Mouse (Mus musculus): ENCODE results near the gene Asic2.

The Asic2 gene

GRCm38 (mm10) chr11:80882229-80882810, 1085.9 kb downstream of the Asic2 start:
- no peak for DNase-seq

DNA sequence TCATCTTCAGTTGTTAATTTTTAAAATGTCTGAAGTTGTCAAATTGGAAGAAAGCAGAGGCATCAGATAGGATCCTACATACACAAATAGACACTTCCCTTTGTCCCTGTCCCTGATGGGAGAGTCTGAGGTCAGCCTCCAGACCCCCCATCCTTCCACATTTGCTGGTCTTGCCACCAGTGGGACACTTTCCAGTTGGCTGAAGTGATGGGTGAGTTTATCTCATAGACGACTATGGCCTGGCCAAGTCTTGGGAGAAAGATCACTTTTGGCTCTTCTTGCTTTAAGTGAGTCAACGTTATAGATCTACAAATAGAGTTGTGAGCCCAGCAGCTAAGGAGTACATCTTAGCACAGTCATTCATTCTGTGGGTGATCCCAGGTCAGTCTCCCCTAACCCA, 1090.2 kb downstream of the Asic2 start:
- no peak for DNase-seq

GRCm38 (mm10) chr11:80877131-80877651, 1091.1 kb downstream of the Asic2 start:
- DNase-seq = peak; percentile 42

GRCm38 (mm10) chr11:80872509-80873474, 1095.5 kb downstream of the Asic2 start:
- DNase-seq = peak; percentile 47

DNA sequence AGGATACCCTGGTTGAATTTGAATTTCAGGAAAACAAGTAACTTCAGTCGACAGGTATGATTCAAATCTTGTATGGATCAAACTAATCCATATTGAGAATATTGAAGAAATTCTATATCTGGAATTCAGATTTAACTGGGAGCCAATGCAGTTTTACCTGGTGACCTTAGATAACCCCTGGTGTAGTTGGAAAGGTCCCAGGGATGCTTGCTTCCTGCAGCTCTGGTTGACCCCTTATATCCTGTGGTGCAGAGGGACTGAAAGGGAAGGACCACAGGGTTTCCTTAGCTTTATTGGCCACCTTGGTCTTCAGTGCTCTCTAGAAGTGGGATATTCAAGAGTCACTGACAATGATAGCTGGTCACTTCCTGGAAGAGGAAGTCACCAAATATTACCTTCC, 1100.2 kb downstream of the Asic2 start:
- no peak for DNase-seq

- DNase-seq = no peak
Measured at GRCm38 (mm10) chr11:80862941-80863340, 1105.3 kb downstream of the Asic2 start.

GRCm38 (mm10) chr11:80858065-80858464, 1110.2 kb downstream of the Asic2 start, which contains the start of gene Spaca3:
Gene Spaca3, plus strand, starts transcription at chr11:80858365.
- no peak for DNase-seq

GRCm38 (mm10) chr11:80856827-80857226, 1111.4 kb downstream of the Asic2 start:
- no peak for DNase-seq

DNA sequence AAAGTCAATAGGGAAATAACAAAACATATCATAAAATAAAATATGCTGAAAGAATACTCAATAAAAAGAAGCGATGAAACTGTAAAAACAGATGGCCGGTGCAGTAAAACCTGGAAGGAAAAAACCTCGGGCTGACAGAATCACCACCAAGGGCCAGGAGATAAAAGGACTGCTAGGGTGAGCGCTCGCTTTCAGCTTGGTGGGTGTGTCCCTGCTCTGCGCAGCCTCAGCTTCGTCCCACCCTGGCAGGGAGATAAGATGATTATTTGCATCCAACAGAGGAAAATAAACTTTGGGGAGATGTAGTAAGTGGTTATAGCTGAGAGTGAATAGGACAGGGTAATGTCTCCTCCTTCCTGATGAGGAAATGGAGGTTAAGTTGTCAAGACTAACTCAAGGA, 1113.3 kb downstream of the Asic2 start:
- no peak for DNase-seq

GRCm38 (mm10) chr11:80854430-80854829, 1113.8 kb downstream of the Asic2 start:
- no peak for DNase-seq

DNA sequence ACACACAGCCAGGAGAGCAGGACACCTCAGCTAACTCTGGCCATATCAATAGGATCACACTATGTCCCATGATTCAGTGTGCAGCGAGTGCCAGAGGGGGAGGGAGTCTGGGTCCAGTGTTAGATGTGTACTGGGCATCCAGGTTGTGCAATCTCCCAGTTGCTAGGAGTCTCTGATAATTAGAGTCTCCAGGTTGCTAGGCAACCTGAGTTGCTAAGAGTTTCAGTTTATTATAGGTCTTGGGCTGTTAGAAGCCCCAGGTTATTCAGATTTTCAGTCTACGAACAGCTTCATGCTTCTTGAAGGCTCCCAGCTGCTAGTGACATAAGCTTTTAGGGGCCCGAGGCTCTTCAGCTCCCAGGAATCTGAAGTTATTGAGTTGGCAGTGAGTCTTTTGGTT, 1115.2 kb downstream of the Asic2 start:
- DNase-seq = no peak

GRCm38 (mm10) chr11:80851859-80852258, 1116.4 kb downstream of the Asic2 start:
- no peak for DNase-seq

- no peak for DNase-seq
Measured at GRCm38 (mm10) chr11:80848131-80848530, 1120.1 kb downstream of the Asic2 start.

GRCm38 (mm10) chr11:80846115-80846514, 1122.1 kb downstream of the Asic2 start:
- no peak for DNase-seq

- no peak for DNase-seq
Measured at GRCm38 (mm10) chr11:80845486-80845885, 1122.8 kb downstream of the Asic2 start.

DNA sequence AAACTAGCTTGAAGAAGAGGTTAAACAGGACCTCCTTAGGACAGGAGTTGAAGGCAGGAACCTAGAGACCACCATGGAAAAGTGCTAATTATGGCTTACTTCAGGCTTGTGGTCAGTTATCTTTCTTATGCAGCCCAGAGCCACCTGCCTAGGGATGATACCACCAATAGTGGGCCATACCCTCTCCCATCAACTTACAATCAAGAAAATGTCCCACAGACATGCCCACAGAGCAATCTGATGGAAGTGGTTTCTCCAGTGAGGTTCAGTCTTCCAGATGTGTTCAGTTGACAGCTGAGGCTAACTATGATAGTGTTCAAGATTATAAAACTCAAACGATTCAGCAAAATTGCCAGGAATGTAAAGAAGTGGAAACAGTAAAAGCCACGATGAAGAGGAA, 1124.8 kb downstream of the Asic2 start:
- no peak for DNase-seq

DNA sequence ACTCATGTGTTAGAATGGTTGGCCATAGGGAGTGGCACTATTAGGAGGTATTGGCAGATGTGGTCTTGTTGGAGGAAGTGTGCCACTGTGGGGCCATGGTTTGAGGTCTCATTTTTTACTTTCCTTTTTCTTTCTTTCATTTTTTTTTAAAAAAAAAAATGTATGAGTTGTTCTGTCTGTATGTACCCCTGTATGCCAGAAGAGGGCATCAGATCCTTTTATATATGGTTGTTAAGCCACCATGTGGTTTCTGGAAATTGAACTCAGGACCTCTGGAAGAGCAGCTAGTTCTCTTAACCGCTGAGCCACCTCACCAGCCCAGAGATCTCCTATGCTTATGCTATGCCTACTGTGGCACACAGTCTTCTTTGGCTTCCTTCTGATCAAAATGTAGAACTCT, 1129.5 kb downstream of the Asic2 start:
- DNase-seq = no peak

DNA sequence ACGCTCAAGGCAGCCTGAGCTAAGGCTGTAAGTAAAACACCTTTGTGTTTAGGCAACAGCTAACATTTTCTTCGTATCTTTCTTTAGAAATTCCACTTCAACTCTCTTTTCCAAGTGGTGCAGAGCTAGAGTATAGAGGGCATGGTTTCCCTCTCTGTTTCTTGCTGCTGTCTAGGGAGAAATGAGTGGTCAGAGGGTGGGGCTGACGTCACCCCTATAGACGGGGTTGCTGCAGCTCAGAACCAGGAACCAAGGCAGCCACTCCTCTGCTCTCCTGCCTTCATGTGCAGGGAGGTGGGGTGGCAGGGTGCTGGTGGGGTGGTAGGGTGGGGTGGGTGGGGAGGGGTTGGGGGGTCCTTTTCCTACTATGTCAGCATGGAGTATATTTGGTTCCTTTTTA, 1132.4 kb downstream of the Asic2 start:
- no peak for DNase-seq

GRCm38 (mm10) chr11:80835395-80835794, 1132.9 kb downstream of the Asic2 start:
- no peak for DNase-seq

Measured in right cerebral cortex, postnatal 4 days (tissue).